Mouse (Mus musculus): ENCODE results near the gene Asic2. TPM values are rescaled to one million over a fixed set of nuclear protein-coding genes. Genes with fewer than 3 reads are reported as not detected.

Gene Asic2
- polyA plus RNA-seq, 1 experiment from 2014 or later, result 0.28 TPM

- H3K36me3 ChIP-seq (ENCODE audit: insufficient read depth), result no peaks in the 10 kb centered on the region
- TF ChIP-seq CTCF (IDR thresholded peaks at IDR 0.05; ENCODE audit: low read depth), result no peak
- no peak overlapping the region for H3K4me3 ChIP-seq (ENCODE audit: low read depth, low read length)
- 40% methylated on average over 4 of the region's 4 CpGs for WGBS
- H3K4me2 ChIP-seq, result no peak overlapping the region
- no peak overlapping the region for H3K9ac ChIP-seq
- DNase-seq (peak; percentile 82), ATAC-seq (ENCODE audit: insufficient read depth) (no peak)
- no peaks in the 10 kb centered on the region for H3K9me3 ChIP-seq (ENCODE audit: low read depth, low read length)
- no peaks in the 10 kb centered on the region for H3K4me1 ChIP-seq (ENCODE audit: insufficient read depth)
- H3K27ac ChIP-seq (ENCODE audit: low read depth), result no peak overlapping the region
- no peaks in the 10 kb centered on the region for H3K27me3 ChIP-seq (ENCODE audit: insufficient read depth, low read length)
Measured at GRCm38 (mm10) chr11:81193856-81194255, 774.4 kb downstream of the Asic2 start.

DNA sequence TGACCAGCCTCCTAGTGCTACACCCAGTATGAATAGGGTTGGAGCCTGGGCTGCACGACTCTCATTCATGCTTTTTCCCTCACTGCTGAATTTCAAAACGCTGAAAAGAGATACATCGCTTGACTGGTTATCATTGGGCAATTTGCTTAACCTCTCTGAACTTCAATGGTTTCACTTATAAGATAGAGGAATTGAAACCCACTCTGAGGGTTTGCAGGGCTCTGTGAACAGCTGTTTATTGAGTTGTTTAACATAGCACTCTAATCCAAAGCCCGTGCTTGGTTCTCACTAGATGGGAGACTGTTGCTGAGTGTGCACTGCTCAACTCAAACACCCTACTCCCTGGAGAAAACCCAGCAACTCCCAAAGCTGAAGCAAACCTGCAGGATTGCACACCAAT, 776.1 kb downstream of the Asic2 start:
- H3K4me1 ChIP-seq (ENCODE audit: insufficient read depth), result no peaks in the 10 kb centered on the region
- DNase-seq (no peak), ATAC-seq (ENCODE audit: insufficient read depth) (no peak)
- no peak overlapping the region for H3K4me2 ChIP-seq
- no peak for TF ChIP-seq CTCF (IDR thresholded peaks at IDR 0.05; ENCODE audit: low read depth)
- no peaks in the 10 kb centered on the region for H3K9me3 ChIP-seq (ENCODE audit: low read depth, low read length)
- no peaks in the 10 kb centered on the region for H3K27me3 ChIP-seq (ENCODE audit: insufficient read depth, low read length)
- H3K36me3 ChIP-seq (ENCODE audit: insufficient read depth), result no peaks in the 10 kb centered on the region
- H3K27ac ChIP-seq (ENCODE audit: low read depth), result no peak overlapping the region
- no peak overlapping the region for H3K4me3 ChIP-seq (ENCODE audit: low read depth, low read length)
- WGBS, result 77% methylated on average over 4 of the region's 4 CpGs
- H3K9ac ChIP-seq, result no peak overlapping the region

GRCm38 (mm10) chr11:81189103-81189502, 779.2 kb downstream of the Asic2 start:
- no peaks in the 10 kb centered on the region for H3K4me1 ChIP-seq (ENCODE audit: insufficient read depth)
- ATAC-seq (ENCODE audit: insufficient read depth), result no peak
- H3K36me3 ChIP-seq (ENCODE audit: insufficient read depth), result no peaks in the 10 kb centered on the region
- no peak for TF ChIP-seq CTCF (IDR thresholded peaks at IDR 0.05; ENCODE audit: low read depth)
- H3K9ac ChIP-seq, result no peak overlapping the region
- no peaks in the 10 kb centered on the region for H3K9me3 ChIP-seq (ENCODE audit: low read depth, low read length)
- H3K4me3 ChIP-seq (ENCODE audit: low read depth, low read length), result no peak overlapping the region
- DNase-seq, result no peak
- WGBS, result 85% methylated on average over 6 of the region's 6 CpGs
- H3K27ac ChIP-seq (ENCODE audit: low read depth), result no peak overlapping the region
- H3K27me3 ChIP-seq (ENCODE audit: insufficient read depth, low read length), result no peaks in the 10 kb centered on the region
- no peak overlapping the region for H3K4me2 ChIP-seq

DNA sequence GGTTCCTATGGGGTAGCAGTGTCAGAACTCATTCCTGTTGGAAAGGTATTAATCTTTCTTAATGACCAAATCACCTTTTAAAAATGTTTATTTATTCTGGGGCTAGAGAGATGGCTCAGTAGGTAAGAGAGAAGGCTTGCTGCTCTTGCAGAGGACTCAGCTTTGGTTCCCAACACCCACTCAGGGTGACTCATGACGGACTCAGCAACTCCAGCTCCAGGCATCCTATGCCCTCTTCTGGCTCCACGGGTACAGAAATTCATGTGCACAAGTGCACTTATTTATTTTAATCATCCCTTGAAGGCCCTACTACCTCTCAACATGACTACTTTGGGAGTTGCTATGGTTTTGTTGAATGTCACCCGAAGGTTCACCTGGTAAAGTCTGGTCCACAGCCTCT, 780.4 kb downstream of the Asic2 start:
- Histone ChIP-seq H3K9ac (no peak overlapping the region), H3K4me1 (ENCODE audit: insufficient read depth) (no peaks in the 10 kb centered on the region), H3K36me3 (ENCODE audit: insufficient read depth) (no peaks in the 10 kb centered on the region), H3K4me2 (no peak overlapping the region), H3K27ac (ENCODE audit: low read depth) (no peak overlapping the region), H3K9me3 (ENCODE audit: low read depth, low read length) (no peaks in the 10 kb centered on the region), H3K27me3 (ENCODE audit: insufficient read depth, low read length) (no peaks in the 10 kb centered on the region), H3K4me3 (ENCODE audit: low read depth, low read length) (no peak overlapping the region)
- TF ChIP-seq CTCF (IDR thresholded peaks at IDR 0.05; ENCODE audit: low read depth), result no peak
- no peak for ATAC-seq (ENCODE audit: insufficient read depth)
- no peak for DNase-seq
- WGBS, result 78% methylated on average over 3 of the region's 3 CpGs

- no peaks in the 10 kb centered on the region for H3K9me3 ChIP-seq (ENCODE audit: low read depth, low read length)
- no peak overlapping the region for H3K27ac ChIP-seq (ENCODE audit: low read depth)
- no peaks in the 10 kb centered on the region for H3K27me3 ChIP-seq (ENCODE audit: insufficient read depth, low read length)
- no peak overlapping the region for H3K4me3 ChIP-seq (ENCODE audit: low read depth, low read length)
- no peak for TF ChIP-seq CTCF (IDR thresholded peaks at IDR 0.05; ENCODE audit: low read depth)
- H3K9ac ChIP-seq, result no peak overlapping the region
- no peaks in the 10 kb centered on the region for H3K36me3 ChIP-seq (ENCODE audit: insufficient read depth)
- no peaks in the 10 kb centered on the region for H3K4me1 ChIP-seq (ENCODE audit: insufficient read depth)
- DNase-seq (no peak), ATAC-seq (ENCODE audit: insufficient read depth) (no peak)
- 65% methylated on average over 7 of the region's 7 CpGs for WGBS
- no peak overlapping the region for H3K4me2 ChIP-seq
Measured at GRCm38 (mm10) chr11:81184721-81185120, 783.5 kb downstream of the Asic2 start.

- H3K9ac ChIP-seq, result no peak overlapping the region
- H3K4me2 ChIP-seq, result no peak overlapping the region
- H3K4me1 ChIP-seq (ENCODE audit: insufficient read depth), result no peaks in the 10 kb centered on the region
Measured at GRCm38 (mm10) chr11:81164890-81165289, 803.4 kb downstream of the Asic2 start.

GRCm38 (mm10) chr11:81163056-81163455, 805.2 kb downstream of the Asic2 start:
- H3K27me3 ChIP-seq (ENCODE audit: insufficient read depth, low read length), result no peaks in the 10 kb centered on the region
- no peaks in the 10 kb centered on the region for H3K4me1 ChIP-seq (ENCODE audit: insufficient read depth)
- H3K9ac ChIP-seq, result no peak overlapping the region
- H3K9me3 ChIP-seq (ENCODE audit: low read depth, low read length), result no peaks in the 10 kb centered on the region
- no peaks in the 10 kb centered on the region for H3K36me3 ChIP-seq (ENCODE audit: insufficient read depth)
- WGBS, result 51% methylated on average over 4 of the region's 4 CpGs
- no peak overlapping the region for H3K4me2 ChIP-seq
- TF ChIP-seq CTCF (IDR thresholded peaks at IDR 0.05; ENCODE audit: low read depth), result no peak
- DNase-seq, result no peak
- no peak for ATAC-seq (ENCODE audit: insufficient read depth)
- H3K27ac ChIP-seq (ENCODE audit: low read depth), result no peak overlapping the region
- H3K4me3 ChIP-seq (ENCODE audit: low read depth, low read length), result no peak overlapping the region

More at GRCm38 (mm10) chr11:81164890-81165289, 803.4 kb downstream of the Asic2 start:
- no peak for DNase-seq
- no peaks in the 10 kb centered on the region for H3K27me3 ChIP-seq (ENCODE audit: insufficient read depth, low read length)
- ATAC-seq (ENCODE audit: insufficient read depth), result no peak
- no peak overlapping the region for H3K4me3 ChIP-seq (ENCODE audit: low read depth, low read length)
- no peaks in the 10 kb centered on the region for H3K36me3 ChIP-seq (ENCODE audit: insufficient read depth)
- H3K9me3 ChIP-seq (ENCODE audit: low read depth, low read length), result no peaks in the 10 kb centered on the region
- no peak for TF ChIP-seq CTCF (IDR thresholded peaks at IDR 0.05; ENCODE audit: low read depth)
- H3K27ac ChIP-seq (ENCODE audit: low read depth), result no peak overlapping the region
- 78% methylated on average over 2 of the region's 2 CpGs for WGBS

DNA sequence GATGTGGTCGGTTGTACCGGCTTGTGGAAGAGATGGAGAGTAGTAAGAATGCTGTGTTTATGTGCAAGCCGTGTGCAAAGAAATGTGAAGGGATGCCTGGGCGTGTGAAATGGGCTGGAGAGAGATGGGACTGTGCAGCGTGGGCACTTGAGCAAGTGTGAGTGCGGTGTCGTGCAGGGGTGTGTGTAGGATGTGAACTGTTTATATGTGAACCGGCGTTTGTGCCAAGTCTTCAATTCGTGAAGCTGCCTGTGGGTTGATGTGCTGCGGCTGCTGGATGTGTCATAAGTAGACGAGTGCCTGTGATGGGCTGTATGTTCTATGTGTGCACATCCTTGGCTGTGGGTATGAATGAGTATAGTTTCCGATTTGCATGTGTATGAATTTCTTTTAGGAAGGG, 814.4 kb downstream of the Asic2 start:
- Histone ChIP-seq H3K27ac (ENCODE audit: low read depth) (no peak overlapping the region), H3K9ac (no peak overlapping the region), H3K4me2 (peak overlapping the region; percentile 94), H3K36me3 (ENCODE audit: insufficient read depth) (no peaks in the 10 kb centered on the region), H3K4me3 (ENCODE audit: low read depth, low read length) (peak overlapping the region; percentile 49), H3K27me3 (ENCODE audit: insufficient read depth, low read length) (peaks cover 66% of the 10 kb centered on the region), H3K4me1 (ENCODE audit: insufficient read depth) (0 out of 2 replicates have a peak, but pooled peaks cover 3% of the 10 kb centered on the region), H3K9me3 (ENCODE audit: low read depth, low read length) (no peaks in the 10 kb centered on the region)
- no peak for TF ChIP-seq CTCF (IDR thresholded peaks at IDR 0.05; ENCODE audit: low read depth)
- WGBS, result 5% methylated on average over 13 of the region's 13 CpGs
- peak; percentile 78 for DNase-seq
- ATAC-seq (ENCODE audit: insufficient read depth), result peak; percentile 64; the same call in 1 of the 2 replicates
